Mouse (Mus musculus) layer of hippocampus, postnatal 36 days (tissue): ENCODE measurements at regions not wholly inside any gene's neighbourhood (a gene's known extent, or its start where the extent isn't known, plus 50 kb on each side); places are given as distances from the start of the nearest gene placed in this dataset.

ENCODE experiments used
- DNase-seq, 2 experiments: peaks; one replicate each; pipeline ENCODE4 v3.0.0; 2022

DNA sequence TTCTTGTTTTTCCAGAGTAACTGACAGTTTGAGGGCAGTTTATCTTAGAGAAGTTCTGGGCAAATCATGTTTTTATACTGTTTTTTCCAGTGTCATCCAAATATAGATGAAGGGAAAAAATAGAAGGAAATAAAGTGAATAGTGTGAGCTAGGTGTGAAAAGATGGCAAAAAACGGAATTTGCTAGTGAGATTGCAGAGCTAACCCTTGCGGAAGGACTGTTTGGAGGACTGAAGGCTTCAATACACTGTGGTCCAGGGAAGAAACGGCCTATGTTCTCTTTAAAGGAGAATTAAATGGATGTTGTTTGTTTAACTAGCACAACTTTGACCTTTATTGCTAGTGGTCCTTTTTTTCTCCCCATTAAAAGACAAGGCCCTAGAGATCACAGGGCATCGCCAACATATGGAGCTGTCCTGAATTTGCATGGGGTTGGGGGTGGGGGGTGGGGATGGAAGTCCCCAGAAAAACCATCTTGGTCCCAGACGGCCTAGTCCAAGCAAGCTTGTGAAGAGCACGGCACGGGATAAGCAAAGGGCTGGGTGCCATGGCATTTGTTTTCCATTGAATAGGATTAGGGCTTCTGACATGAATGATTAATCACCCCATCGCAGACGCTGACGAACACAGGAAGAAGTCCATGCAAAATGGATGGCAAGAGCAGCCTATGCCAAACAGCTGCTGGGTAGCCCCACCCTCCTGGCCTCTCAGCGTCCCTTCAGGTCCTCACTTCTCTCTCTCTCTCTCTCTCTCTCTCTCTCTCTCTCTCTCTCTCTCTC, 480.0 kb downstream of the Nuf2 start:
- DNase-seq, result no peak

DNA sequence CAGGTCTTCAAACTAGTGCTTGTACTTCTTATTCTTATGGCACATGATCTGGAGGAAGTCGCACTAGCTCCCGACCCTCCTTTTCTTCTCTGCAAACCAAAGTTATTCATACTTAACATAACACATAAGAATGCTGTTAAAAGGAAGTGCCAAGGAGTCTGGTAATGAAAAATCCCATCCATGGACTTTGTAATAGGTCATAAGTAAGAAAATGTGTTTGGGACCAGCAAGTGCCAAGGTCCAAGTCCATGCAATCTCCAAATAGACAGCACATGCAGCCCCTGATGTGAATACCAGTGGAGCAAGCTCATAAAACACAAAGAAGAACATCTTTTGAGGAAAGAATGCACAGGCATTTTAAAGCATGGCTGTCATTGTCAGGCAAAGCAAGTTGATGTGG, 481.4 kb downstream of the Nuf2 start:
- DNase-seq, result no peak

DNA sequence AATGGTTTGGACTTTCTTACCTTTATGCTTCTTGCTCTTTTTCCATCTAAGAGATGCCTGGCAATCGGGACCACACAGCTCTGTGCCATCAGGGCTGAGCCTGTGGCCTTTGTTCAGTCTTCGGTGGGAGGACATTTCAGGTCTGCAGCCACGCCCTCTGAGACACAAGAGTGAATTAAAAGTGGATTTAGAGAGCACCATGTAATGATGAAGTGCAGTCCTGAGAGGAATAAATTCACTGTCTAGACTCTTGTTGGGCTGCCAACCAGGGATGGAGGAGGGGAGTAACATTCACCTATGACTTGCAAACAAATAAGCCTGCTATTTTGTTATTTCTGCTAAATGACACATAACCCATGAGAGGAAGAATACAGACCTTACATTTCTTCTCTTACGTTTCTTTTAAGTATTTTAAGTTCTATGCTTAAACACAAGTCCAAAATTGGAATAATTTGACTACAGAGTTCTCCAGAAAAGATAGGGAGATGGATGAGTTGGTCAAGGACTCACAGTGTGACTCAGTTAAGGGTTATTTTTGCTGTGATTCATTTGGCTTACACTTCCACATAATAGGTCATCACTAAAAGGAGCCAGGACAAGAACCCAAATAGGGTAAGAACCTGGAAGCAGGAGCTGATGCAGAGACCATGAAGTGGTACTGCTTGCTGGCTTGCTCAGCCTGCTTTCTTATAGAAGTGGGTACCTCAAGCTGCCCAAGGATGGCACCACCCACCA, 484.3 kb downstream of the Nuf2 start:
- no peak for DNase-seq

DNA sequence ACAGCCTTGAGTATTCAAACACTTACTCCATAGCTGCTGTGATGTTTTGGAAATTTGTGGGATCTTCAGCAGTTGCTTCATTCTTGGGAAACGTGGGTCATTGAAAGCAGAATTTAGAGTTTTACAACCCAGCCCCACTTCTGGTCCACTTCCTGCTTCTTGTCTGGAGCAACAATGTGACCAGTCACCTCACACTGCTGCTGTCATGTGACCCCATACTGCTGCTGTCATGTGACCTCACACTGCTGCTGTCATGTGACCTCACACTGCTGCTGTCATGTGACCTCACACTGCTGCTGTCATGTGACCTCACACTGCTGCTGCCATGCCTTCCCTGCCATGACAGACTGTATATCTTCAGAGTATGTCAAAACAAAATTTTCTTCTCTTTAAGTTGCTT, 497.7 kb downstream of the Nuf2 start:
- no peak for DNase-seq

DNA sequence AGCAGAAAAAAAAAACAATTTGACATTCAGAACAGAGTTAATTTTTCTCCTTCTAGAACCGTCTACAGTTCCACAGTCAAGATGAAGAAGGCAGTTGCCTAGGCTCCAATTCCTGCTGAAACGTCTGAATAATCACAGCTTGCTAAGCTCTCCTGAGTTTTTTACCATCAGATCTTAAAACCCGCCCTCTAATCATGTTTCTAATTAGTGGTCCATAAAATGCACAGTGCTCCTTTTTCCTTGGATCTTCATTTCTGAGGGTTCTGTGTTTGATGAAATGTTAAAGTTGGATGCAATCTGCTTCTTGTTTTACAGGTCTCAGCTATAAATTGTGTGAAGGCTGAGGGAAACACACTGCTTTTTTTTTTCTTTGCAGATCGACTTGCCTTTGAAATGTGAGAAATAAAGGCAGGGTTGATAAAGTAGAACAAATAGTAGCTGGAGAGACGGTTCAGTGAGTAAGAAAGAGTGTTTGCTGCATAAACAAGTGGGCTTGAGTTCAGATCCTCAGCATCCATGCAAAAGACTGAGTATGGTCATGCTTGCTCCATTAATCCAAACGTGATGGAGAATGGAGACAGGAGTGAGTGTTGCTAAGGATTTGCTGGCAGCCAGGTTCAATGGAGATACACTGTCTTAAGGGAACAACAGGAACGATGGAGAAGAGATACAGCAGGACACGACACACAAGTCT, 499.3 kb downstream of the Nuf2 start:
- DNase-seq, result no peak

DNA sequence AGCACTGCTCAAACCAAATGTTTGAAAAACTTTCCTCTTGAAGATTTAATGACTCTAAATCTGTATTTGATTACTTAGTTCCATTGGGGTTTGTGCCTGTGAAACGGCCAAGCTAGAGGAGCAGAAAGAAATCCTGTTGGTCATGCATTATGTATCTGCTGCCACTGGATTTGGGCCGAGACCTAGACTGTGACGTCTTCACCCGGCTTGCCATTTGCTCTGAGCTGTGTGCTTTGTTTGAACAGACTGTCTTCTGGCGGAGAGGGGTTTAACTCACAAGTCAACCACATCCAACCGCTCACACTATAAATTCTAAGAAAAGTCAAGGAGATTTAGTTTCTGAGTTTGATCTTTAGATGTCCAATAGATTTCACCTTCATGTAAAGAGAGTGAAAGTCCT, 503.6 kb downstream of the Nuf2 start:
- DNase-seq, result no peak

DNA sequence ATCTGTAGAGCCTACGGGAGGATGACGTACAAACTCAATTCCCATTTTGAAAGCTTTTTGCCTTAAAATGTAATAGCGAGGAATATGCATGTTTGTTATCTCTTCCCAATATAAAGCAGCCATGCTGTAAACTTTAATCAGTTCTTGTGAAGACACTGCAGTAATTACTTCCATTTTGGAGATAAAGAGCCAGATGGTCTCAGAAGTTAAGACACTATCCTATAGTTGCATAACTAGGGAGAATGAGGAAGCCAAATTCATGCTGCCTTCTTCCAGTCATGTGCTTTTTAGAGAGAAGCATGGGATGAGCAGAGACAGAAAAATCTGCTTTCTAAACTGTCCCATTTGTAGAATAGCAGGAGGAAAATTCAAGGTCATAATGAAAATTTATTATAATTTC, 504.0 kb downstream of the Nuf2 start:
- DNase-seq, result no peak

DNA sequence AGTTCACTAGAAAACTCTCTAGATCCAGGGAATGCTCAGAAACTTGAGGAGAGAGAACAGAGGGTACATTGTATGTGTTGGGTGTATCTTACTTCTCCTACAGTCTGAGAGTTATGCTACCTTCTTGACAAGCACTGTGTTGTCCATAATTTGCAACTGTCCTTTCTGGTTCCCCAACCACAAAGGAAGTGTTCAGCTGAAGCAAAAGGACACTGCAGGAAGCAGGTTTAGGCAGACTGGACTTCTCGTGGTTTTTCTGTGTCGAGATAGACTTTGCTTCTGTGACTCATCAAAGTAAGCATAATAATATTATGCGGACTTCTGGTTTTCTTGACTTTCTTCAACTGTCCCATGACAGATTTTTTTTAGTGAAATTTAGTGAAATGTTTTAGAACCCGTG, 506.7 kb downstream of the Nuf2 start:
- no peak for DNase-seq

DNA sequence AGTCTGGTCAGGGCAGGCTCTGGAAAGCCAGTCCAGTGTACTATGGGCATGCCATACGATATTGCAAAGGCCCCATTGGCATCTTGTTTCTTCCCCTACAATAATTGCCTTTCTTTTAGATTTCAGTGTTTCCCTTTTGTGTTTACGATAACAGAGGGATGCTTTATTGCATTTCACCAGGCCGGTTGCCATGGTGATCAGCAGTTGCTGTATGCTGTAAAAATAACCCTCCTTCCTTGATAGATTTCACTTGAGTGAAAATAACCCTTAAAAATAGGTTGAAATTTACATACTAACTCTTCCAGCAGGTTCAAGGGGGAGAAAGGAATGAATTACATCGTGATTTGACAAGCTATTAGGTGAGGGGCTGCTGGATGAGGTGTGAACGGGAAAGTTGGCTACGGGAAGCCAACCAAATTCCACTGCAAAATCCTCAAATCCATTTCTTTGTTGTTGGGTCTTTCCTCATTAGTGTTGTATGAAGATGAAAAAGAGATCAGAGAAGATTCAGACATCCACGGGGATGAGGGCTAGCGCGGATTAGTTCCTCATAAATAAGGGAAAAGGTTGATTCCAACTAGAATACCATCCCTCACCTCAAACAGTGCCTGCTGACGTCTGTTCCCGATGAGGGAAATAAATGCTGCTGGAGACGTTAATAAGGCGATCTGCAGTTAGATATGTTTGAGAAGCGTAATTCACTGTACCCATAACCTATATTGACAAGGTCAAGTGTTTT, 539.6 kb downstream of the Nuf2 start:
- peak; percentile 11 to 31 for DNase-seq

DNA sequence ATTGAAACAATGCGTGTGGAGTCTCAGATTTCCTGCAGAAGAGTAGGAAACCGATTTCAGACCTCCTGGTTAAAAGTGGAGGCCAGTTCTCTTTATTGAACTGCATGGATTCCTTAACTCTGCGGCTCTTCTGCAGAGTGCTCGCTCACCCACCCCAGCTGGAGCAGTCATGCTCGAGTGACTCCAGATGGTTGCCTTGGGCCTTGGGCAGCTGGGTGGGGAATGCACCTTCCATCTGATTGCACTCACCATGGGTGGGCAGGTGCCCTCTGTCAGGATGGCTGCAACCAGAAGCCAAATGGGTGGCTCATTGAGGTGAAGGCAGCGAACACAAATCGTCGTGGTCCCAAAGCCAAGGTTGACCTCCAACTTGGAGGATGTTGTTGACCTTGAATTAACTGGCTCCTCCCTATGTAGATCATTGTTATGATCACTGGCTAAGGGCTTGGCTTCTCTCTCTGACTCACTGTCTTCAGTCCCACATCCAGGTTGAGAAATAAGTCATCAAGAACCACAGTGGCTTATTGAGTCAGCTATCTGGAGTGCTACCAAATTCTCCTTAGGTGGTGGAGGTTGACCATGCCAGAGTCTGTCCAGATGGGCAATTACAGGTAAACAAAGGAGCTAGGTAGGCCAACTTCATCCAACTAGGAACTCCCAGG, 543.1 kb upstream of the Pbx1 start:
- no peak for DNase-seq

DNA sequence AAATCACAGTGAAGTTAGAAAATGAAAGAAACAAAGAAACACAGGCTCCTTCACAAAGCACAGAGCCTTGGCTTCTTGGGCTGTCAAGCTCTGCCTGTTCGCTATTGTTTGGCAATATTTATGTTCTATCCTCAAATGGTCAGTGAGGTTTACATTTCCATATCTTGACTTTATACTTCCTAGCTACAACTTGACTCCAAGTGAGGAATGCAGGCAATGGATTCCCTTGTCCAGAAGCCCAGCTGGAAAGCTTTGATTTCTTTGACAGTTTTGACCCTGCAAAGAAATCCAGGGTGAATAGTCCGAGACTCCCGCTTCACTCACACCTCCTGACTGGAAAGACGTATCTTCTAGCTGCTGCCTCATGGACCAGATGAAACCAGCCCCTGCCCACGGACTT, 537.3 kb upstream of the Pbx1 start:
- DNase-seq, result no peak

DNA sequence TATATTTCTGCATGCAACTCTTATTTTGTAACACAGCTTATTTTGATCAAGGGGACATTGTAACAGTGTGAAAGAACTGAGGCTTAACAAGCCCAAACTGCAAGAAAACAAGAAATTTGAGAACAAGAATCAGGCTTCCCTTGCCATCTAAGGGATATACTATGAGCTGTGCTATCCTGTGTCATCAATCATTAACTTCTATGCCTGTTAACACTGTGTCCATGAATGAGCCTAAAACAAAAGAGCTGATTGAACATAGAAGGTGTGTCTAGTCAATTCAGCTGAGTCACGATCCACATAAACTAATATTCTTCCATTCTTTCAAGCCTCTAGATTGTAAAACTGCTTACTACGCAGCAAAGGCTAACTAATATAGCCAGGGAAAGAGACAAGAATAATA, 535.3 kb upstream of the Pbx1 start:
- no peak for DNase-seq

DNA sequence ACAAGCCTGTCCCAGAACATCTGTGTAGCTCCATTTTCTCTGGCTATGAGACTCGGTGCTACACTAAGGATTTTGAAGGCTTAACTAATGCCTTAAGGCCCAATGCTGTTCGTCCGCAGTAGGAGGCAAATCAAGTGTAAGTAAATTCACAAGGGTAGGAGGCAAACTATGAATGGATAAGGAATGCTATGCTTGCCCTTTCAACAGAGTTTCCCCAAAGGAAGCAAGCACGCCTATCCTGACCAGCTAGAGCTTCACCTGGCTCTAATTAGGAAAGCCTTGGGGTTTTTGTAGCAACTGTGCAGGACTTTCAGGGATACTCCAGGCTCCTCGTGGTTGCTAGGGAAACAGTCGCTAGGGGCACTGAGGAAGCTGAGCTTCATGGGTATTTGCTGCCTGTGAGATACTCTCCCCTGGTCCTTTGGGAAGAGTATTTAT, 532.4 kb upstream of the Pbx1 start:
- DNase-seq, result peak in 1 of 2 experiments; percentile 1

DNA sequence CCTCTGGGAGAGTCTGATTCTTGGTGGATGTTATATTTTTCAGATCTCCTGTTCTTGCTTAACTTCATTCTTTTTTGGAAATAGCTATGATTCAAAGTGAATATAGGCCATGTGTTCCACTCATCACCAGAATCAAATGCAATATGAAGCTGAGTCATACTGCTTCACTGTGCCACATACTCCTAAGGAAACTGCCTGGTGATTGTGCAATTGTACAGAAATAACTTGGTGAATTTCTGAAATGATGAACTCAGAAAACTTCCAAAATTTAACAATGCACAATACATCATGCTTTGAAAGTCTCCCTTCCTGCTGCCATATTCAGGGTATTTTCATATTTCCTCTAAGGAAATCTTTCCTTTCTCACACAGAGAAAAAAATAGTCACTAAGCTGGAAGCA, 518.9 kb upstream of the Pbx1 start:
- DNase-seq, result no peak

DNA sequence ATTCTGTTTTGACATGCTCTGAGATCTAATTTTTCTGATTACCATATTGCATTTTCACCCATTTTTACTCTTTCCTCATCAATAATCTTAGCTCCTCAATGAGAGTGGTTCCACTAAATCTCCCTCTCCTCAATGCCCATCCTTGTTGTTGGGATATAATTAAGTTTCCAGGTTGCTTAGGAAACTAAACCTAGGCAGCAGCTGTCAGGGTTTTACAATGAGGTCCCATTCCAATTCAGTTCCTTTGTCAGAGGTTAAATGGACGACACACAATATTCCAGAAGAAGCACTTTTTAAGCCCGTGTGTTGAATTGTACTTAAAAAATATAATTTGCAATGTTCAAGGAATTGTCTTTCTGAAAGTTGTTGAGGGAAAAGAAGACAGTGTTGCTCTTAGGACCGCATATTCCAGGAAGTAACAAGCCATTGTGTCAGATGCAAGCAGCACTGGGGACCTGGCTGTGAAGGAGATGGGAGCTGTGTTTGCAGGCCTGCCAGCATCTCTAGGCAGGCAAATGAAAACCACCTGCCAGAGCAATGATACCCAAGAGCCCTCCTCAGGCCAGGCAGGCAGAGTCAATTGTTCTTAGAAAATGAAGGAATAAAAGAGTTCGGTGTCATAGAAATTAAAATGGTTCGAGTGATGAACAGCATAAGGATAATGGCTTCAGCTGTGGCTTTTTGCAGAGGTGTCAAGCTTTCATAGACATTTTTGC, 492.2 kb upstream of the Pbx1 start:
- DNase-seq, result no peak

DNA sequence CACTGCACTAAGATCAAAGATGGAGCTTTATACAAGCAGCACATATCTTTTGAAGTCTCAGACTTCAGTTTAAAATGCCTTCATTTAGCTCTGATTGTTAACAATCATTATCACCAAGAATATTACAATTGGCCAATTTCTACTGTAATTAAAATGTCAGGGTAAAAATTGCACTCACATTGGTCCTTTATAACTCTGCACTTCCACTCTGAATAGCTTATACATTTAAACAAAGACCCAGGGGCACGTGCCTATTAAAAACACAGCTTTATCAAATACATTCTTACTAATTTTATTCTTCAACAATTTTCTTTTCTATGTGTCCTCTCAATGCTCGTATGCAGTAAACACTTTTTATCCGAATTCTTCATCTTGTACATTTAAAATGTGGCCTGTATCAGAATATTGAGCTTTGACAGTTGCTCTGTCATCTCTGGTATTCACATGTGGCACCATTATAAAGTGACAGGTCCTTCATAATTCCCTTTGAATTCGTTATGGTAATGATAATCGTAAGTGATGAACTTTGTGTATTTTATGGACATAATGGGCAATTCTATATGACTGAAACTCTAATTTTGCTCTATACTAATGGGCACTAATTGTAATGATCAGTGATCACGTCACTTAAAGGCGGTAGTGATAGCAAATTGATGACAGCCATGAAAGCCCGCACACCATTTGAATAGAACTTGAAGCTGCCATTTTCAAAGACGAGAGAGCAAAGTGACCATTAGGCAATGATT, 486.4 kb upstream of the Pbx1 start:
- DNase-seq, result no peak

DNA sequence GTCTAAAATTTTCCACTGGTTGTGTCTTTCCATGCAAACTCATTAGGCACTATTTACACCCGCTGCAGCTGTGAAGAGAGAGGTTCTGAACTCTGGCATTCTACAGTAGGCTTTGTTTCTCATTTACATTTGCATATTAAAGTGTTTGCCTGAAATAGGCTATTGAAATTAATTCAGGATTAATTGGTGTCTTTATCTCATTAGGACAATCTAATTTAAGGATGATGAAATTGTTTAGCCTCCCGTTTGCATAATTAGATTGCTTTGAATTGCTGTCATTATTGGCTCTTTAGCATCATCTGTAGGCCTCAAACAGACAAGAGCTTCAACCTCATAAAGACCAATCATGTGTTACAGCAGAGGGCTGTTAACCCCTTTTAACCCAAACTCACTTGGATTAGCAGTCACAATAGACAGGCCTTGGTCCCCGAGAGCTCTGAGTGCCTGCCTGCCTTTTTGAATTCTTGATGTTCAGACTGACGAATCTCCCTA, 476.7 kb upstream of the Pbx1 start:
- no peak for DNase-seq

DNA sequence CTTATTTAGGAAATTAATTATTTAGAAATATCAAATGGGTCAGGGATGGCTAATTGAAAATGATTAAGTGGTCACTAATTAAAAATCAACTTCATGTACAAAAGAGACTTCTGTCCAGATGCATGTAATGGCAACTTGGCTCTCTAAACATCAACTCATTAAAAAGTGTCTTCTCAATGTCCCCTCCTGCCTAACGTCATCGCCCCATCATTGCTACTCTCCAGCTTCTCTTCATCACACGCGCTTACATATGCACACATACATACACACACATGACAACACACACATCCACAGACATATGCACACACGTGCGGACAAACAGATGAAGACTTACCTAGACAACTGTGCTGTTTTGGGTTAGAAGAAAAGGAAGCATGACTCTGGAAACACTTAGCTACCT, 476.1 kb upstream of the Pbx1 start:
- no peak for DNase-seq

DNA sequence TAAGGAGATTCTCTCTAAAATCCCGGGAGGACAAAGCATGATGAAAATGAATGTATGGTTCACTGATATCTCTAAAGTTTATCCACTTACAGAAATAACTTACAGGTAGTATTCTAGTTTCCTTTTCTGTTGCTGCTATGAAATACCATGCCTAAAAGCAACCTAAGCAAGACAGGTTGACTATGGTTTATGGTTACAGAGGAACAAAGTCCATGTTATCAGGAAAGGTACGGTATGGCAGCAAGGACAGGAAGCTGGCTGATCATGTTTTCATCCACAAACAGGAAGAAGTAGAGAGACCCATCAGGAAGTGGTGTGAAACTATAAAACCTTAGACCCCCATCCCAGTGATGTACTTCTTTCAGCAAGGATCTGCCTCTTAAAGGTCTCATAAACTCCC, 466.4 kb upstream of the Pbx1 start:
- no peak for DNase-seq

DNA sequence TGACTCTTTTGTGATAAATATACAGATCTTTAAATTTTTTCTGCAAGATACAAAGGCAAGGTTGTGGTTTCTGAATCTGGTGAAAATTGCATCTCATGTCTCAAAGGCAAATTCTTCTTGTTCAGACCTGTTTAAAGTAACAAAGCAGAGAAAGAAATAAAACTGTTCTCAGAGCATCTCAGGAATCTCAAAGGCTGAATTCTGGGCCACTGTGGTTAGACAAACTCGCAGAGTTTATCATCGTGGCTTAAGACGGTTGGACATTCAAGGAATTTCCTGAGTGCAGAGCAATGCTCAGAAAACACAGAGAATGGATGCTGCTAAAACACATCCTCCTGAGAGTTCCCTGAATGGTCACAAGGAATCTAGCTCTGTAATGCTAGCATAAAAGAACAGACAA, 429.5 kb upstream of the Pbx1 start:
- no peak for DNase-seq

DNA sequence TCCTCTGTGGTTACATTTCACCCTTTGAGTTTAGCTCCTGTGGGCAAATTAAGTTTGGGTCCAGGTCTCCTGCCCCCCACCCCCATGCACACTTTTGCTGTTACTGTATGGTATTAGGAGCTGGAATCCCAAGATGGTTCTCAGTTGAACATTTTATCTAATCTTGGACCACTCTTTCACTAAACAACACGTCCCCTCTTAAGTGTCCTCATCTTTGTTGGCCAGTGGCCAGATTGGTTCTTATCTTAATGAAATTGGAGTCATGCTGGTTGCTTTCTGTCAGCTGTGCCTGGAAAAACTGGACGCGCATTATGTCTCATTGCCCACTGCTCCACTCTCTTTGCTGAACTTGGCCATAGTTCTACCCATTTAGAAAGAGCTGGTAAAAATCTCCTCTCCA, 391.1 kb upstream of the Pbx1 start:
- no peak for DNase-seq
